Mouse (Mus musculus): ENCODE results near the gene Kctd12. TPM values are rescaled to one million over a fixed set of nuclear protein-coding genes. Genes with fewer than 3 reads are reported as not detected.
A peak's percentile ranks its signal among the peaks of the same experiment; 100 is the strongest.

Gene Kctd12
- total RNA-seq, 2 experiments from 2014 or later = 44.8 to 54.3 TPM

- Histone ChIP-seq H3K27ac (no peak overlapping the region), H3K4me3 (no peak overlapping the region)
- intact Hi-C loops (cut with DNase I) = loop anchor here (10.0 kb wide), 1 partner anchor 394 kb away; no protein-coding TSS in a partner anchor
- no peak for TF ChIP-seq CTCF (IDR thresholded peaks at IDR 0.05)
- DNase-seq (ENCODE audit: extremely low spot score in 1 of 2, low spot score in 2 of 2) = no peak
These were observed 6.8 kb upstream of the Kctd12 start for GRCm38 (mm10) chr14:102989254-102989653.

GRCm38 (mm10) chr14:102987626-102988025 is 5.2 kb upstream of the Kctd12 start:
- H3K4me3 ChIP-seq = no peak overlapping the region
- no peak overlapping the region for H3K27ac ChIP-seq
- no peak for DNase-seq (ENCODE audit: extremely low spot score in 1 of 2, low spot score in 2 of 2)
- TF ChIP-seq CTCF (IDR thresholded peaks at IDR 0.05) = no peak
- intact Hi-C loops (cut with DNase I) = loop anchor here (10.0 kb wide), 1 partner anchor 393 kb away; no protein-coding TSS in a partner anchor

GRCm38 (mm10) chr14:102983686-102984085 is 1.2 kb upstream of the Kctd12 start:
- intact Hi-C loops (cut with DNase I) = loop anchor here (5.0 to 10.0 kb wide), 5 partner anchors 101 to 801 kb away; no protein-coding TSS in a partner anchor
- no peak overlapping the region for H3K4me3 ChIP-seq
- H3K27ac ChIP-seq = no peak overlapping the region
- TF ChIP-seq CTCF (IDR thresholded peaks at IDR 0.05) = no peak
- no peak for DNase-seq (ENCODE audit: extremely low spot score in 1 of 2, low spot score in 2 of 2)

GRCm38 (mm10) chr14:102982016-102982626 is 316 bp downstream of the Kctd12 start:
- intact Hi-C loops (cut with DNase I) = loop anchor here (5.0 to 10.0 kb wide), 5 partner anchors 100 to 800 kb away; no protein-coding TSS in a partner anchor
- peak; percentile 66 to 71 for DNase-seq (ENCODE audit: extremely low spot score in 1 of 2, low spot score in 2 of 2)
- TF ChIP-seq CTCF (IDR thresholded peaks at IDR 0.05) = no peak
- Histone ChIP-seq H3K27ac (peak overlapping the region; percentile 95), H3K4me3 (peak overlapping the region; percentile 56)

- intact Hi-C loops (cut with DNase I) = loop anchor here (1.0 to 10.0 kb wide), 6 partner anchors 99 to 799 kb away; no protein-coding TSS in a partner anchor
- peak; percentile 24 for TF ChIP-seq CTCF (IDR thresholded peaks at IDR 0.05)
- Histone ChIP-seq H3K4me3 (peak overlapping the region; percentile 56), H3K27ac (peak overlapping the region; percentile 95)
- DNase-seq (ENCODE audit: extremely low spot score in 1 of 2, low spot score in 2 of 2) = peak in 1 of 2 experiments; percentile 65
These were observed 909 bp downstream of the Kctd12 start for GRCm38 (mm10) chr14:102981441-102982015.

- Histone ChIP-seq H3K27ac (peak overlapping the region; percentile 95), H3K4me3 (peak overlapping the region; percentile 56)
- no peak for DNase-seq (ENCODE audit: extremely low spot score in 1 of 2, low spot score in 2 of 2)
- intact Hi-C loops (cut with DNase I) = loop anchor here (1.0 to 10.0 kb wide), 6 partner anchors 99 to 799 kb away; no protein-coding TSS in a partner anchor
- TF ChIP-seq CTCF (IDR thresholded peaks at IDR 0.05) = no peak
These were observed 1.5 kb downstream of the Kctd12 start for GRCm38 (mm10) chr14:102980986-102981385.

GRCm38 (mm10) chr14:102980481-102980880 is 2.0 kb downstream of the Kctd12 start:
- peak; percentile 42 for TF ChIP-seq CTCF (IDR thresholded peaks at IDR 0.05)
- peak overlapping the region; percentile 95 for H3K27ac ChIP-seq

GRCm38 (mm10) chr14:102979831-102980230 is 2.6 kb downstream of the Kctd12 start:
- Histone ChIP-seq H3K27ac (peak overlapping the region; percentile 28), H3K4me3 (peak overlapping the region; percentile 56)
- intact Hi-C loops (cut with DNase I) = loop anchor here (5.0 to 10.0 kb wide), 5 partner anchors 98 to 798 kb away; no protein-coding TSS in a partner anchor
- no peak for TF ChIP-seq CTCF (IDR thresholded peaks at IDR 0.05)
- no peak for DNase-seq (ENCODE audit: extremely low spot score in 1 of 2, low spot score in 2 of 2)

More at GRCm38 (mm10) chr14:102980481-102980880, 2.0 kb downstream of the Kctd12 start:
- intact Hi-C loops (cut with DNase I) = loop anchor here (5.0 to 10.0 kb wide), 5 partner anchors 98 to 798 kb away; no protein-coding TSS in a partner anchor
- H3K4me3 ChIP-seq = peak overlapping the region; percentile 56
- DNase-seq (ENCODE audit: extremely low spot score in 1 of 2, low spot score in 2 of 2) = peak; percentile 17 to 19

GRCm38 (mm10) chr14:102975865-102976264 is 6.6 kb downstream of the Kctd12 start:
- Histone ChIP-seq H3K4me3 (no peak overlapping the region), H3K27ac (0 out of 2 replicates have a peak overlapping the region, but pooled peaks have one; percentile 24)
- intact Hi-C loops (cut with DNase I) = no loop called here
- TF ChIP-seq CTCF (IDR thresholded peaks at IDR 0.05) = no peak
- no peak for DNase-seq (ENCODE audit: extremely low spot score in 1 of 2, low spot score in 2 of 2)

GRCm38 (mm10) chr14:102968824-102969223 is 13.6 kb downstream of the Kctd12 start:
- Histone ChIP-seq H3K4me3 (no peak overlapping the region), H3K27ac (no peak overlapping the region)
- no peak for TF ChIP-seq CTCF (IDR thresholded peaks at IDR 0.05)
- intact Hi-C loops (cut with DNase I) = no loop called here
- DNase-seq (ENCODE audit: extremely low spot score in 1 of 2, low spot score in 2 of 2) = no peak

- H3K4me3 ChIP-seq = no peak overlapping the region
- H3K27ac ChIP-seq = peak overlapping the region; percentile 12; the same call in 1 of the 2 replicates
- DNase-seq (ENCODE audit: extremely low spot score in 1 of 2, low spot score in 2 of 2) = no peak
- no peak for TF ChIP-seq CTCF (IDR thresholded peaks at IDR 0.05)
- intact Hi-C loops (cut with DNase I) = no loop called here
These were observed 16.2 kb downstream of the Kctd12 start for GRCm38 (mm10) chr14:102966241-102966640.

- intact Hi-C loops (cut with DNase I) = no loop called here
- DNase-seq (ENCODE audit: extremely low spot score in 1 of 2, low spot score in 2 of 2) = no peak
These were observed 16.6 kb downstream of the Kctd12 start for GRCm38 (mm10) chr14:102965841-102966240.

More at GRCm38 (mm10) chr14:102965841-102966240, 16.6 kb downstream of the Kctd12 start:
- no peak overlapping the region for H3K4me3 ChIP-seq
- TF ChIP-seq CTCF (IDR thresholded peaks at IDR 0.05) = no peak
- no peak overlapping the region; the same call in 1 of the 2 replicates for H3K27ac ChIP-seq
